Mouse (Mus musculus): ENCODE measurements around the gene Cacna1f.
A peak's percentile ranks its signal among the peaks of the same experiment; 100 is the strongest.

Cacna1f gene

DNA sequence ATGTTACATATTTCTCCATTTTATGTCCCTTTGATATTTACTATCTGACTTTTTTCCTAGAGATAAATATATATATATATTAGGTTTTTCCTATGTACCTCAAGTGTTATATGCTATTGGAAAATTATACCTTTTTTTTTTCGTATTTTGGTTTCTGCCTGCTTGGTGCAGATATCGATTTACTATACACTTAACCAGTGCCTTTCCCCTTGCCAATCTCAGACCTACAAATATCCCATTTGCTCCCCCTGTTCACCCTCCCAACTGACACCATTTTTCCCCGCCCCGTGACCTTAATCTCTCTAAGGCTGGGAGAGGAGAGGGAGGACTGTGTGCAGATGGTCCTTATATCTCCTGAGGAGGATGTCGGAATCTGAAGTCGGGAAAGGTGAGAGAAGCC is at the start of gene Cacna1f:
Cacna1f (plus strand) TSS at position 301 of the 400 bp plus-strand sequence.
- DNase-seq (ENCODE audit: low spot score in 2 of 2): no peak

DNA sequence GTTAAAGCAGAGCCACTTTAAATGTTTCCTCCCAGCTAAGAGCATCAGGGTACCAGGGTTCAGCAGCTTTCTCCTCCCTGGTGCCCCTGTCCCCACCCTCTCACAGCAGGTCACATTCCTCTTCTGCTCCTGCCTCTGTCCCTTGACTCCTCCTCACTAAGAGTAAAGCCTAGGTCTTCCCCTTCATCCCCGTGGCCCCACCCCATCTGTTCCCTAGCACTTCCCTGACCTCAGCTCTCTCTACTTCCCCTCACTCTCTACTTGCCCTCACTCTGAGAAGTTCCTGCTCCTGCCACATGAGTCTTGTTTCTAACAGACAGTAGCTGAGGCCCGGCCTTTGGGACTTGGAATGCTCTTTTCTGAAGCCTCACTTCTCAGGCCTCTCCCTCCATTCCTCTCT is 43.8 kb upstream of the Cacna1f start:
- DNase-seq (ENCODE audit: low spot score in 2 of 2): no peak

DNA sequence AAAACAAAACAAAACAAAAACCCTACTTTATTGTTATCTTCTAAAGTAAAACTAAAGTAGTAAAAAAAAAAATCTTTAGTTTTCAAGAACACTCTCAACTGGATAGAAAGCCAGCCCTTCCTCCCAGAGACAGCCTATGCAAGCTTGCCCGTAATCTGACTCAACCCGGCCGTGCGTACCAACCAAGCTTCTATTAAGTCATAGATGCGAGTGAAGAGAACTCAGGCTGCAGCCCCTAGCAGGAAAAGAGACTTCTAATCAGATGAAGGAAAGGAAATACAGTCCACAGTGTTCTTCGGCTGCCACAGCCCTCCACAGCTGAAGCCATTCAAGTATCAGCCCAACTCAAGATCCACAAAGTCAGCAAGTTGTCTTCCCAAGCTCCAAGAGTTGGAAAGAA is 40.5 kb upstream of the Cacna1f start:
- DNase-seq (ENCODE audit: low spot score in 2 of 2): no peak

DNA sequence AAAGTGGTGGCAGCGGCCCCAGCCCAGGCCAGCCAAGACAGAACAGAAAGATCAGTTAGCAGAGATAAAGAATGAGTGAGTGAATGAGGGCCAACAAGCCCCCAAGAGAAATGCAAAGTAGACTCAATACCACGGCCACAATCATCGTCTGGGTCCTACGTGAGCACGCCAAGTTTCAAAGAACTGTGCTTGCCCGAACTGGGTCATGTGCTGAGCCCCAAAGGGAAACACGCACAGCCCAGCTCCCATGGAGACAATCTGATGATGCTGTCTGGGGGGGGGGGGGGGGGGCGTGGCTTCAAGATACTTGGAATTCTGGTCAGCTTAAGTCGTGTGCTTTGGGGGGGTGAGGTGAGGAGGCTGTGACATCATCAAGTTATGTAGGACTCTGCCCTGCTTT is 39.4 kb upstream of the Cacna1f start:
- no peak for DNase-seq (ENCODE audit: low spot score in 2 of 2)

DNA sequence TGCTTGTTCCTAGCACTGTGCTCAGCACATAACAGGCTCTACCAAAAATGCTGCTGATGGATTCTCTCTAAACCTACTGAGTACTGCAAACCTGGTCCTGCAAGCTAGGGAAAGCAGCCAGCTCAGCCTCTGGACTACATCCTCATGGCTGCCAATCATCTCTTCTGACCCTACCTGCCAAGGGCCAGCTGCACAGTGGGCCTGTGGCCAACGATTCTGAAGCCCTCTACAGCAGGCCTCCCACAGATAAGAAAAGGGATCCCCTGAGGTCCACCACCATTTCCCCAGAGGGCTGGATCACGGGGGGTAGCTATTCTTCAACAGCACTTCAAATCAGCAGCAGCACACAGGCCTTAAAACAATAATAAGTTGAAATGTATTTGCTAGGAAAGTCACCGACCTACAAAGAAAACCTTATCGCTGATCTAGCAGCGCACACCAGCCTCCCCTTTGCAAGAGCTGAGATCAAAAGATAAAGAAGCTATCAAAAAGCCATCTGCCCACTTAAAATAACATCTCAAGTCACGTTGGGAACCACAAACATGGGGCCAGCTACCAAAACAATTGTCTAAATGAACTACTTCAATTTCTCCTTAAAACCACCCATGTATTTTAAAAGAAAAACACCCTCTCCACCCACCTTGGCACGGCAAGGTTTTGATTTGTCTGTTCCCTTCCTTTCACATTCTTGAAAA is 36.3 kb upstream of the Cacna1f start:
- DNase-seq (ENCODE audit: low spot score in 2 of 2): no peak

DNA sequence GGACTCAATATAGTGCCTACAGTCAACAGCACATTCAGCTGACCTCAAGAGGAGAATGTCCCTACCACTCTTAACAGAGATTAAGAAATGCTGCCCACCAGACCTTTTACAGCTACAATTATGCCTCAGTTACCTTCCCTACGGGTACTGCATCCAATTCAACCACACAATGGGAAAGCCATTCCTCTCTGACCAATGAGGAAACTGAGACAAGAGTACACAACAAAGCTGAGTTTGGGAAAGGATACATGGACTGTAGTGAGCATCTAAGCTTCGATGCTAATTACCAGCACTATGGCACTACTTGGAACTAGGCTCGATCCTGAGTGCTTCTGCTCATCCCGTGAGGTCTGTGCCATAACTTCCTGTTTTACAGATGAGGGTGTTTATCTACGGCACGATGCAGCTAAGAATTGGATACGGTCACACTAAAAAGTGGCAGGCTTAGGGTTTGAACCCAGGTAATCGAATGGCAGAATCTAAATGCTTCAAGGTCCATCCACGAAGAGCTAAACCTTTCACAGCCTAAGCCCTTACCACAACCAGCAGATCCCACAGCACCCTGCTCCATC is 35.2 kb upstream of the Cacna1f start:
- DNase-seq (ENCODE audit: low spot score in 2 of 2): no peak

DNA sequence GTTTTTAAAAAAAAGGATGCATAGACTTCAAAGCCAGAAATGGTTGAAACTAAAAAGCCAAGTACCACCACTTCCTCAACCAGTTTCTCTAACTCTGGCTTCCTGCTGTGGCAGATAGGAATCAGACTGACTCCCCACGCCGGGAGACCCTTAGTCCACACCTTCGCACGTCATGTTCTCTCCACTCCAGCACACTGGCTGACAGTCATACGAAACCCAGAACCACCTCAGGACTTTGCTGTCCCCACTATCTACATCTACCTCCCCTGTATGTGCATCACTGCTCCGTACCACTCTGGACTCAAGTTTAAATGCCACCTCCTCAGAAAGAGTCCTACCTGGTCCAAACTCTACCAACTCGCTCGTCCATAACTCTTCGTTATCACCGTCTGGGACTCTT is 34.4 kb upstream of the Cacna1f start:
- DNase-seq (ENCODE audit: low spot score in 2 of 2): no peak

DNA sequence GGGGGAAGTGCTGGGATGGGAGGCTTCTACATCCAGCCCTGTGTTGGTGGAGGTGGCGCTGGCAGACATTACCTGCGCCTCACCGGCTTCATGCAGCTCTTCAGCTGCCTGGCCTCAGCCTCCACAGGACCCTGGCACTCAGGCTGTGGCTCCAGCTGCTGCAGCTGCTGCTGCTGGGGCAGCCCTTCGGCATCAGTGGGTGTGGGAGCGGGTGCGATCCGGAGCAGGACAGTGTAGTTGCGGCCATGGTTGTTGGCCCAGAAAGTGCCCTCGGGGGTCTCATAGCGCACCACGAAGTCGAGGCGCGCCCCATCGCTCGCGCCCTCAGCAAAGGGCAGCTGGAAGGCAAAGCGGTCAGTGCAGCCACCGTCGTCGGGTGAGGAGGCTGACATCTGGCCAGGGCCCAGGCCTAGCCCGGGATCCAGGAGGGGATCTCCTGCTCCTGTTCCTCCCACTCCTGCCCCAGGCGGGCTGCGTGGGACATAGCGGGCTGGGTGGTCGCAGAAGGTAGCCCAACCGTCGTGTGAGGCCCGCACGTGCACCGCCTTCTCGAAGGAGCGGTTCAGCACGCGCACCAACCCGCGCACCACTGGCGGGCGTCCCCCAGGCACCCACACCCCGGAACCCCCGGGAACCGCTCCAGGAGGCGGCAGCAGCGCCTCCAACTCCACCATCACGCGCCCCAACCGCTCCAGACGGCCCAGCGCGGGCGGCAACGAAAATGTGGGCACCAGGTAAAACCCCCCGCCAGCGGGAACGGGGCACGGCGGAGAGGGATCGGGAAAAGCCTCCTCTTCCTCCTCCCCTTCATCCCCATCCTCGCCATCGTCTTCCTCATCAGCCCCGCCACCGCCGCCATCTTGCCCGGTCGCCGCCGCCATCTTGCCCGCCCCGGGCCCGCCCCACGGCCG is 33.5 kb upstream of the Cacna1f start, which contains the start of gene Foxp3:
Foxp3 (plus strand) TSS at position 469 of the 911 bp plus-strand sequence.
- DNase-seq (ENCODE audit: low spot score in 2 of 2): peak in 1 of 2 experiments; percentile 54

DNA sequence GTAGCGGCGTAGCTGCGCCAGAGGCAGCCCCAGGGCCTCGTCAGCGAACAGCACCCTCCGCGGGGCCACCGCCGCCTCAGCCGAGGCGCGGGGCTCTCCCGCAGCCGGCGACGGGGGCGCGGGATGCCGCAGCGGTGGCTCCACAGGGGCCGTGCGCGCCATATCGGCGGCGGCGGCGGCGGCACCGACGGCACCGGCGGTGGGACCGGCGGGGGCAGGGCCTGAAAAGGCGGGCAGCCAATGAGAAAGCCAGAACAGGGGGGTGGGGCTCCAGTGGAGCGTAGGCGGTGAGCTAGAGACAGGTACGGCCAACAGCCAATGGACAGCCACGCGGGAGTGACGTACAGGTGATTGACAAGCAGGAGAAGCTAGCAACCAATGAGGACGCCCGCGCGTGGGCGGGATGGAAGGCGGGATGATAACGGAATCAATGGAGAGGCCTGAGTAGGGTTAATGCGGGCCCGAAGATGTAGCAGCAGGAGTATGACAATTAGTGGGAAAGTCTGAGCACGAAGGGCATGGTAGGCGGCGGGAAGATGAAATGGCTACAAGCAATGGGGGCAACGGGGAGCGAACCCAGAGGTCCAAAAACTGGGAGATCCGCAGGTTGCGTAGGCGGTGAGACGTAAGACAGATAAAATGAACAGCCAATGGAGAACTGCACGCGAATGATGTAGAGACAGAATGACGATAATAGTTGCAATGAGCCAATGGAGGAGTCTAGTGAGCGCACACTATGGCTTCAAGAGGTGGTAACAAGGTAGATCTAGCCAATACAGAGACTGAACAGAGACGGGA is 32.6 kb upstream of the Cacna1f start, which contains the start of gene Ppp1r3f:
Ppp1r3f (minus strand) TSS at position 197 of the 798 bp plus-strand sequence.
- DNase-seq (ENCODE audit: low spot score in 2 of 2): peak; percentile 66 to 87

DNA sequence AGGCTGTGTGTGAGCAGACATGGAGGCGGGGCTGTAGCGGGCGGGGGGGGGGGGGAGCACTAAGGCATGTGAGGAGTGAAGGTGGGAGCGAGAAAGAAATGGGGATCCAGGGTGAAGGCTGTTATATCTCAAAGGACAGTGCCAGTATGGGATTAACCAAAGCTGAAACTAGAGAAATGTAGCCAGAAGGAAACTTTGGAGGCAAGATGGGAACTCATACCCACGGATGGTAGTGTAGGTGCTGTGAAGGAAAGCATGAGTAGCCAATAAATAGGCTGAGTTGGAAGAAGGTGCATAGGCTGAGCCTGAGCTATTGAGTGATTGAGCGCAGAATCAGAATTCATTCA is 32.0 kb upstream of the Cacna1f start:
- DNase-seq (ENCODE audit: low spot score in 2 of 2): no peak

DNA sequence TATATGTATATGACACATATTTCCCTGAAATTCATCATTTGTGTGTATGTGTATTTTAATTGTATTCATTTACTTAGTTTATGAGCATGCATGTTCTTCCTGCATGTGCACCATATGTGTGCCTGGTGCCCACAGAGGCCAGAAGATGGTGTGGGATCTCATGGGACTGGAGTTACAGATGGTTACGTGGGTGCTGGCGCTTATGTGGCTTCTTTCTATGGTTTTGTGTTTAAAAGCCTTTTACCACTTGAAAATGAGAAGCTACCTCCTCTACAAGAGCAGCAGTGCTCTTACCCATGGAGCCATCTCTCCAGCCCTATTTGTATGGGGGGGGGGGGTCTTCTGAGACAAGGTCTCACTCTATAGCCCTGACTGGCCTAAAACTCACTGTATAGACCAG is 25.7 kb upstream of the Cacna1f start:
- DNase-seq (ENCODE audit: low spot score in 2 of 2): no peak

DNA sequence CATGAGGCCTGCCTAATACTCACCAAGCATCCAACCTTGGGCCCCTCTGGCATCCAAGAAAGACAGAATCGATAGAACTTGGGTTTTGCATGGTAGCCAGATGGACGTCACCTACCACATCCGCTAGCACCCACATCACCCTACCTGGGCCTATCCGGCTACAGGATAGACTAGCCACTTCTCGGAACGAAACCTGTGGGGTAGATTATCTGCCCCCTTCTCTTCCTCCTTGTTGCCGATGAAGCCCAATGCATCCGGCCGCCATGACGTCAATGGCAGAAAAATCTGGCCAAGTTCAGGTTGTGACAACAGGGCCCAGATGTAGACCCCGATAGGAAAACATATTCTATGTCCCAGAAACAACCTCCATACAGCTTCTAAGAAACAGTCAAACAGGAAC is 23.0 kb upstream of the Cacna1f start:
- no peak for DNase-seq (ENCODE audit: low spot score in 2 of 2)

DNA sequence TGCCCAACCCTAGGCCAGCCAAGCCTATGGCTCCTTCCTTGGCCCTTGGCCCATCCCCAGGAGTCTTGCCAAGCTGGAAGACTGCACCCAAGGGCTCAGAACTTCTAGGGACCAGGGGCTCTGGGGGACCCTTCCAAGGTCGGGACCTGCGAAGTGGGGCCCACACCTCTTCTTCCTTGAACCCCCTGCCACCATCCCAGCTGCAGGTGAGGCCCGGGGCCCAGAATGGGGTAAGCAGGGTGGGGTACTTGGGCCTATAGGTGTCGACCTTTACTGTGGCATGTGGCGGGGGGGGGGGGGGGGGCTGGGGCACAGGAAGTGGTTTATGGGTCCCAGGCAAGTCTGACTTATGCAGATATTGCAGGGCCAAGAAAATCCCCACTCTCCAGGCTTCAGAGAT is 20.5 kb upstream of the Cacna1f start:
- no peak for DNase-seq (ENCODE audit: low spot score in 2 of 2)

DNA sequence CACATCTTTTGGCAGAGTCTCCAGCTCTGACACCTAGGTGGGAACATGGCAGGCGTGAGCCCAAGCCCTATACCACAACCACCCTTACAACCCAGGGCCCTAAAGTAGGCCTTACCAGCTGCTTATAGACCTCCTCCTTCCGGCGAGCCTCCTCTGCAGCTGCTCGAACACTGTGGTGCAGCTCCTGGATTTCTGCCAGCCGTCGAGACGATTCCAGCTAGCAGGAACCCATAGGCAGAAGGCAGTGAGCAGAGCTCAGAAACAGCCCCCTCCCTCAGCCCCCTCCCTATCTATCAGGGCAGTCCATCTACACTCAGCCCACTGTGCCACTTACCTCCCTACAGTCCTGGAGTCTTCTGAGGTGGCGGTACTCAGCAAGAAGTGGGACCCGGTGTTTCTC is 11.5 kb upstream of the Cacna1f start:
- no peak for DNase-seq (ENCODE audit: low spot score in 2 of 2)

DNA sequence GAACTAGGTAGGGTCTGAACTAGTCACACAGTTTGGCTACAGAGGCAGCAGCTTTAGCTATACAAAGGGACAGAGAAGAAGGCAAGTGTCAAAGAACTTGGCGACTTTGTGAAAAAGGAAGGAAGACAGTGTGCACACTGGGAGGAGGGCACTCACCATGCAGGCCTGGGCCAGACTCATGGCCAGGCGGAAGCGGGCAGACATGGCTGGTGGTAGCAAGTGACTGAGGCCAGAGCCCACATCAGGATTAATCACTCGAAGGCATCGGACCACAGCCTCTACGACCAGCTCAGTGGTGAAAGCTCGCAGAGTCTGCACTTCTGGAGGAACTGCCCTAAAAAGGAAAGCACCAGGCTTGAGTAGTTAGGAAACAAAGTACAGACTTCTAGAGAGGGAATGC is 2.9 kb upstream of the Cacna1f start:
- DNase-seq (ENCODE audit: low spot score in 2 of 2): no peak

DNA sequence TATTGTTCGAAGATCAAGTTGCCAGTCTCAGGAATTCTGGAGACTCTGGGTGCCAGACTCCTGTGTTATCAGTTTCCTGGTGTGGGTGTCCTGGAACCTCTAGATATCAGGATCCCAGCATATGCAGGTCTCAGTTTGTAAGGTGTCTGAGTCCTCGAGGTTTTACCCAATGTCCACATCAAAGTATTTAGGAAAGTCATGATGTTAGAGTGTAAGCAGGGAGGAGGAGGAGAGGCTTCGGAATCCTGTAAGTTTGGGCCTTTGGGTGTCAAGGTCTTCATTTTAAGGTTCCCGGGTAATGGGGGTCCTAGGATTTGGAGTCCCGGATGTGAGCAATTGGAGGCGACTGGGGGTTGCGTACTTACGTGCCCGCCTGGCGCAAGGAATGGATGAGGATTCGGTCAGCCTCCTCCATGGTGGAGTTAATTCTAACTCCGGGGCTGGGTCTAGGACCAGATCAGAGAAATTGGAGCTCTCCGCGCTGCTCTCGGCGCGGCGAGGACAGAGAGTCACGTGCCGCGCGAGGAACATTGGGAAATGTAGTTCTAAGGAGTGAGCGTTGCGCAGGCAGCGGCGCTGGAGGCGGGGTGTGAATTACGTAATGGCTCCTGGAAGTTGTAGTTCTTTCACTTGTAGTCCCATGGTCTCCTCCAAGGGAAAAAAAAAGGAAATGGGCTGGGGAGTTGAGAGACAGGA is 1.9 kb upstream of the Cacna1f start, which contains the start of gene Ccdc22:
Ccdc22 (minus strand) TSS at position 639 of the 696 bp plus-strand sequence.
- DNase-seq (ENCODE audit: low spot score in 2 of 2): peak; percentile 42 to 68

DNA sequence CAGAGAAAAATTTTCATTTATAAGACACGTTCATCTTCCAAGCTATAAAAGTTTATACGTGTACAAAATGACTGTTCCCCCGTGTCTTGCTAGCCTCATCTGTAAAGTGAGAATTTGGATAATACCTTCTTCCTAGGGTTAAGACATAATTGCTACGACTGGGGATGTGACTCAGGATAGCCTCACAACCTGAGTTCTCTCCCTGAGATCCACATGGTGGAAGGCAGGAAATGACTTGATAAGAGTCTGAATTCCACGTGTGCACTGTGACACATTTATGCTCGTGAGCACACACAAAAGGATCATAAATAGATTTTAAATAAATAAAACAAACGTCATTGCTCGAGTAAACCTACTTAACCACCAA is 1.3 kb upstream of the Cacna1f start:
- no peak for DNase-seq (ENCODE audit: low spot score in 2 of 2)

DNA sequence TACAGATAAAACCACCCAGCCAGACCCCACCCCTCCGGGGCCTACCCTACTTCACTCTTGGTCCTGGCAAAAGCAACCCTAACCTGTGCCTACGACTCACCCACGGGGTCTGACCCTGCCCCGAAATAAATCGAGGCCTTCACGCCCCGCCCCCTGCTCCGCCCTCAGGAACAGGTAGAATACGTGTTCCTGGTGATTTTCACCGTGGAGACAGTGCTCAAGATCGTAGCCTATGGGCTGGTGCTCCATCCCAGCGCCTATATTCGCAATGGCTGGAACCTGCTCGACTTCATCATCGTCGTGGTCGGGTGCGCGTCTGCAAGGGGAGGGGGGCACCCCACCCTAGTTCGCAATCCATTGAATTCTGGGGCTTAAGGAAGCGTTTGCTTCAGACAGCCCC is 3.2 kb downstream of the Cacna1f start:
- no peak for DNase-seq (ENCODE audit: low spot score in 2 of 2)

DNA sequence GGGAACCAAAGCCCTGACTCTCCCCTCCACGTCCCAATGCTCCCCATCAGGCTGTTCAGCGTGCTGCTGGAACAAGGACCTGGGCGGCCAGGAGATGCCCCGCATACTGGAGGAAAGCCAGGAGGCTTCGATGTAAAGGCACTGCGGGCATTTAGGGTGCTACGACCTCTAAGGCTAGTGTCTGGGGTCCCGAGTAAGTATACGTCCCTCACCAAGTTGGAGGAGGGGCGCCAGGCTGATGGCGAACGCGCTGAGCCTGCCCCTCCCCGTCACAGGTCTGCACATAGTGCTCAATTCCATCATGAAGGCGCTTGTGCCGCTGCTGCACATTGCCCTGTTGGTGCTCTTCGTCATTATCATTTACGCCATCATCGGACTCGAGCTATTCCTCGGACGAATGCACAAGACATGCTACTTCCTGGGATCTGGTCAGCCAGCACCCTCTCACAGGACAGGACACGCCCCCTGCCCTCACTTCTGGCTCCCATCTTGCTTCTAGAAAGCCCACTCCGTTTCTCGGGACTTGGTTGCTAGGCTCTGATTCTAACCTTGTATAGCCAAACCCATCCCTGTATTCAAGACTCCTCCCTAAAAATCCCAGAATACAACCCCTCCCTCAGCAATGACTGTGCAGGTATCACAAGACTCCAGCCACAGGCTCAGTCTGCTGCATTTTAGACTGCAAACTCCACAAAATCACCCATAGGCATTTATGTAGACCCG is 3.8 kb downstream of the Cacna1f start:
- DNase-seq (ENCODE audit: low spot score in 2 of 2): peak in 1 of 2 experiments; percentile 12

DNA sequence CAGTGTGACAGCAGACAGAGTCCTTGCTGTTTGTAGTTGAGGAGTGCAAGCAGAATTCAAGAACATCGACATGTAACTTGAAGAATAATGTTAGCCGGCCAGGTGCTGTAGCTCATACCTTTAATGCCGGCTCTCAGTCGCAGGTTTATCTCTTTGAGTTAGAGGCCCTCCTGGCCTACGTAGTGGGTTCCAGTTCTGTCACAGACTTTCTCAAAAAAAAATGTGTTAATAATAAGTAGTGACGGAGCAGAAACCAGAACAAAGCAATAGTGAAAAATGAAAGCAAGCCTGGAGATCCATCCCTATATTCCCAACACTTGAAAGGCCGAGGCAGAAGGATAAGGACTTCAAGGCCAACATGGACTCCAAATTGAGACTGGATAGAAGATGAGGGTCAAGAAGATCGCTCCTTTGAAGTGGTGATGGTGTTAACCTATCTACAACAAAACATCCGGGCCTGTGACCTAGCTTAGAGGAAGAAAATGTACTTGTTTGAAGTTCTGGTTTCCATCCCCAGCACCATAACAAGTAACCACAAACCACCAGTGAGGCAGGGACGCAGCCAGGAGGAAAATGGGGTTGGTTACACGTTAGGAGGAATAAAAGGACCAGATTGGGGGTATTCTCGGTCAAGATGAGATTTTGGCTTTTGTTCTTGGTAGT is 11.1 kb downstream of the Cacna1f start:
- DNase-seq (ENCODE audit: low spot score in 2 of 2): no peak
